Mouse (Mus musculus) myocyte (in vitro differentiated cells): ENCODE measurements around the gene Hsd17b1. TPM values are rescaled to one million over a fixed set of nuclear protein-coding genes. Genes with fewer than 3 reads are reported as not detected.

Experiments used
- H3K27me3 ChIP-seq: one replicate; pipeline ENCODE4 v1.6.1; 2011; ENCODE audit not compliant: control insufficient read depth, insufficient read depth, insufficient read length
- H3K36me3 ChIP-seq: one replicate; pipeline ENCODE4 v1.6.1; 2011; ENCODE audit not compliant: control insufficient read depth, insufficient read depth
- H3K4me2 ChIP-seq: one replicate; pipeline ENCODE4 v1.6.1; 2011; ENCODE audit warnings: low read depth, control low read depth
- H3K4me3 ChIP-seq: one replicate; pipeline ENCODE4 v1.5.1; 2011; ENCODE audit warnings: mild to moderate bottlenecking, control low read depth, moderate library complexity
- H3K79me2 ChIP-seq: one replicate; pipeline ENCODE4 v1.6.1; 2011; ENCODE audit not compliant: control insufficient read depth, insufficient read depth
- H3ac ChIP-seq: one replicate; pipeline ENCODE4 v1.6.1; 2011; ENCODE audit not compliant: control insufficient read depth, insufficient read length
- CEBPB ChIP-seq: IDR thresholded peaks from 2 replicates; pipeline ENCODE4 v1.6.1; 2011; ENCODE audit warnings: mild to moderate bottlenecking, moderate library complexity; ENCODE audit not compliant: poor library complexity, insufficient read depth, severe bottlenecking
- E2F4 ChIP-seq: IDR thresholded peaks from one replicate; pipeline ENCODE4 v1.6.1; 2011; ENCODE audit warnings: mild to moderate bottlenecking, control low read depth, moderate library complexity; ENCODE audit not compliant: insufficient read depth
- MAX ChIP-seq: IDR thresholded peaks from one replicate; pipeline ENCODE4 v1.6.1; 2011; ENCODE audit warnings: low read depth, mild to moderate bottlenecking, control low read depth
- MYOD1 ChIP-seq, 3 experiments: IDR thresholded peaks; one replicate each; pipeline ENCODE4 v1.6.1; 2011; ENCODE audit warnings: control low read depth in 2 of 3, low read depth in 2 of 3, mild to moderate bottlenecking in 2 of 3, moderate library complexity in 1 of 3; ENCODE audit not compliant: insufficient read length in 2 of 3, control insufficient read depth in 1 of 3
- MYOG ChIP-seq, 3 experiments: IDR thresholded peaks; one replicate each; pipeline ENCODE4 v1.6.1; 2011; ENCODE audit warnings: control low read depth in 2 of 3, low read depth in 2 of 3, mild to moderate bottlenecking in 2 of 3; ENCODE audit not compliant: insufficient read length in 2 of 3, control insufficient read depth in 1 of 3, insufficient read depth in 1 of 3
- POLR2A ChIP-seq: IDR thresholded peaks from one replicate; pipeline ENCODE4 v1.6.1; 2011; ENCODE audit warnings: low read depth, mild to moderate bottlenecking, control low read depth, moderate library complexity; ENCODE audit not compliant: insufficient read length
- POLR2AphosphoS2 ChIP-seq: IDR thresholded peaks from one replicate; pipeline ENCODE4 v1.6.1; 2011; ENCODE audit warnings: low read depth, control low read depth; ENCODE audit not compliant: insufficient read length
- REST ChIP-seq: IDR thresholded peaks from one replicate; pipeline ENCODE4 v1.6.1; 2011; ENCODE audit warnings: mild to moderate bottlenecking, control low read depth, moderate library complexity; ENCODE audit not compliant: insufficient read depth, insufficient read length
- SRF ChIP-seq: IDR thresholded peaks from one replicate; pipeline ENCODE4 v1.6.1; 2011; ENCODE audit warnings: low read depth; ENCODE audit not compliant: control insufficient read depth, insufficient read length
- TCF12 ChIP-seq: IDR thresholded peaks from one replicate; pipeline ENCODE4 v1.6.1; 2011; ENCODE audit warnings: mild to moderate bottlenecking, control low read depth; ENCODE audit not compliant: poor library complexity, insufficient read depth, severe bottlenecking
- TCF3 ChIP-seq: IDR thresholded peaks from one replicate; pipeline ENCODE4 v1.6.1; 2011; ENCODE audit warnings: low read depth, control low read depth; ENCODE audit not compliant: insufficient read length
- USF1 ChIP-seq: IDR thresholded peaks from one replicate; pipeline ENCODE4 v1.6.1; 2011; ENCODE audit warnings: low read depth, mild to moderate bottlenecking, control low read depth, moderate library complexity
- polyA plus RNA-seq: library from polyadenylated mRNA; unstranded; fragments of >200 nt; fragmentation: generic; extraction: Trizol; gene quantifications from one replicate; pipeline ENCODE4 v1.2.1, GENCODE M21; 2012; ENCODE audit warnings: missing spikeins

Hsd17b1 gene
- polyA plus RNA-seq, 1 experiment, result 0.49 TPM

DNA sequence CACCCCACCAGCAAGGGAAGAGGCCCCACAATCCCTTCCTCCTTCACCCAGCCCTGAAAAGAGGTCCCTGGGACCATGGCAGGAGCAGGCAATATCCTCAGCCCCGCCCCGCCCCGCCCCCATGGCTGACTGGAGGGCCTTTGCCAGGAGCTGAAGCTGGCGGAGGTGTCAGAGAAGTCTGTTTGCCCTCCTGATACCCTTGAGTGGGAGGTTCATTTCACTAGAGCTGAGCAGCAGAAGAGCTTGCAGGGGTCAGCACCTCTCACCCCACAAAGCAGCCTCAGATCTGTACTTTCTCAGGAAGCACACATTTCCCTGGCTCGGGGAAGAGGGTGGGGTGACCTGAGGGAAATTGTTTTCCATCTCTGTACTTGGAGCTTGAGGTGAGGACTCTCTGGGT is 19.5 kb upstream of the Hsd17b1 start:
- Histone ChIP-seq H3K36me3 (peaks cover 7% of the 10 kb centered on the region), H3ac (no peak overlapping the region), H3K27me3 (no peaks in the 10 kb centered on the region), H3K4me3 (no peak overlapping the region), H3K79me2 (no peaks in the 10 kb centered on the region), H3K4me2 (no peak overlapping the region)
- no peak for TF ChIP-seq CEBPB
- TF ChIP-seq MYOG (IDR thresholded peaks at IDR 0.05; ENCODE audit: control insufficient read depth in 1 of 3, insufficient read depth in 1 of 3, insufficient read length in 2 of 3, low read depth in 2 of 3), result no peak
- TF ChIP-seq SRF, result no peak
- TF ChIP-seq E2F4, result no peak
- no peak for TF ChIP-seq TCF12
- no peak for TF ChIP-seq POLR2A
- TF ChIP-seq MAX, result no peak
- TF ChIP-seq REST, result no peak
- TF ChIP-seq USF1, result no peak
- no peak for TF ChIP-seq MYOD1 (IDR thresholded peaks at IDR 0.05; ENCODE audit: control insufficient read depth in 1 of 3, insufficient read length in 2 of 3, low read depth in 2 of 3)
- TF ChIP-seq TCF3, result no peak
- no peak for TF ChIP-seq POLR2AphosphoS2

DNA sequence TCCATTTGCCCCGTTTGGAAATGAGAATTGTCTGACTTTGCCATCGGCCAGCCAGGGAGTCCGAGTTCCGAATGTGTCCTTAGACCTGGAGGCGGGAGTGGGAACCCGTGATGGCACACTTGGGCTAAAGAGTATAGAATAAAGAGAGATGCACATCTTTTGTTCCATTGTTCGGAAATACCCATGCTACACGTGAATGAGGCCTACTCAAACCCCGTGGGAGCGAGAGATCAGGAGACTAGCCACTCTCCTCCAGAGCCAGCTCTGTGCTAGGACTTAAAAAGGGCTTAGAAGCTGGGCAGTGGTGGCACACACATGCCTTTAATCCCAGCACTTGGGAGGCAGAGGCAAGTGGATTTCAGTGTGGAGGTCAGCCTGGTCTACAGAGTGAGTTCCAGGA is 18.7 kb upstream of the Hsd17b1 start:
- no peak overlapping the region for H3K4me3 ChIP-seq
- H3K4me2 ChIP-seq, result no peak overlapping the region
- H3ac ChIP-seq, result no peak overlapping the region
- TF ChIP-seq TCF3, result no peak
- TF ChIP-seq CEBPB, result no peak
- H3K27me3 ChIP-seq, result no peaks in the 10 kb centered on the region
- H3K36me3 ChIP-seq, result no peaks in the 10 kb centered on the region
- H3K79me2 ChIP-seq, result no peaks in the 10 kb centered on the region

DNA sequence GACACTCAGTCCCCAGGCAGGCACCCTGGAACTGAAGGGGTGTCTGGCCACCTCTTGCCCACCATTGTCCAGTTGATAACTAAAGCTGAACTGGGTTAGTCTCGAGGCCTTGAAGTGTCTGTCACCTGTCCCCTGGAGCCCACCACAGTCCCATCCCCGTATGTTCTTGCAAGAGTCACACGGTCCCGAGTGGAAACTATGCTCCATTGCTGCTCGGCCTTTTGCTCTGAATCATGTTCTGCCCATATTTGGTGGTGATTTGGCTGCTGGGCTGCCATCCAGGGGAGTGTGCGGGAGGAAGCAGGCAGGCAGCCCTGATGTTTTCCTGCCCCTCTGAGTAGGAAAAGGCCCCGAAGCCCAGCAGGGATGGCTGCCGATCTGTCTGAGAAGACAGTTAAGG is 18.1 kb upstream of the Hsd17b1 start:
- no peaks in the 10 kb centered on the region for H3K27me3 ChIP-seq
- no peaks in the 10 kb centered on the region for H3K79me2 ChIP-seq
- TF ChIP-seq TCF3 (no peak), SRF (peak; percentile 98), POLR2AphosphoS2 (no peak), CEBPB (no peak)
- no peak overlapping the region for H3ac ChIP-seq
- peak overlapping the region; percentile 69 for H3K4me2 ChIP-seq
- no peaks in the 10 kb centered on the region for H3K36me3 ChIP-seq
- no peak overlapping the region for H3K4me3 ChIP-seq

DNA sequence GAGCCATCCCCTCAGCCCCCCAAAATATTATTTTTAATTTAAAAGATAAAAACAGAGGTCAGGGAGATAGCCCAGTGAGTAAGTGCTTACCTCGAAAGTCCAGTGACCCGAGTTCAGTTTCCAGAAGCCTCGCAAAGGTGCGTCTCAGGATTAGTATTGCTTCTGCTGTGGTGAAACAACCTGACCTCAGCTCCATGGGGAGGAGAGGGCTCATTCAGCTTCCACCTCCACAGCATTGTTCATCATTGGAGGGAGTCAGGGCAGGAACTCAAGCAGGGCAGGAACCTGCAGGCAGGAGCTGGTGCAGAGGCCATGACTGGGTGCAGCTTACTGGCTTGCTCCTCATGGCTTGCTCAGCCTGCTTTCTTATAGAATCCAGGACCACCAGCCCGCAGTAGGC is 17.2 kb upstream of the Hsd17b1 start:
- Histone ChIP-seq H3K4me3 (no peak overlapping the region), H3ac (no peak overlapping the region), H3K27me3 (no peaks in the 10 kb centered on the region)

DNA sequence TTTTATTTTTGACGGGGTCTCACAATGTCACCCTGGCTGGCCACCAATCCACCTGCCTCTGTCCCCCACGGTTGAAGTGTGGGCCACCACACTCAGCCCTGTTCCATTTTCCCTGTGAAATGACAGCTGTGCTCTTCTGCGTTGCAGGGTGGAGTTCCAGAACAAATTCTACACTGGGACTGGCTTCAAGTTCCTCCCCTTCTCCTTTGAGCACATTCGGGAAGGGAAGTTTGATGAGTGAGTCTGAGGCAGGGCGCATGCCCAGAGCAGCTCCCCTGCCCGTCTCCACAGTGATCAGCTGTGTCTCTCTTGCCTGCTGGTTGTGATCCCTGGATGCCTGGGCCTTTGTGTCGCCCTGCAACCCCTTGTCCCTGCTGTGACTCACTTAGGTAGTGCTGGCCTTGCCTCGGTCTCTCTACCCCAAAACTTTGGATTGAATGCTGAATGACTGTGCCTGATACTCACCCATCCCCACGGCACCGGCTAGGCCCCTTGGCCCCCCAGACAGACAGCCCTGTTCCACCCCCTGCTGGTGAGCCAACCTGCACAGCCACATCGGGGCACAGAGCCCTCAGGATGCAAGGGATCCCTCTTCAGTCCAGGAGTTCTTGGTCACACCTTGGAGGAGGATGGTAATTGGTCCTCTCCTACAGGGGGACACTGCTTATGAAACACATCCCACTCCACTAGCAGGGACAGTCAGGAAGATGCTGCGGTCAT is 15.9 kb upstream of the Hsd17b1 start:
- H3ac ChIP-seq, result peak overlapping the region; percentile 7
- TF ChIP-seq TCF3 (no peak), USF1 (no peak), CEBPB (no peak), SRF (no peak), MYOG (IDR thresholded peaks at IDR 0.05; ENCODE audit: control insufficient read depth in 1 of 3, insufficient read depth in 1 of 3, insufficient read length in 2 of 3, low read depth in 2 of 3) (peak in 2 of 3 experiments; percentile 52 to 64), POLR2AphosphoS2 (peak; percentile 43), MAX (no peak), MYOD1 (IDR thresholded peaks at IDR 0.05; ENCODE audit: control insufficient read depth in 1 of 3, insufficient read length in 2 of 3, low read depth in 2 of 3) (peak in 2 of 3 experiments; percentile 5 to 68), E2F4 (no peak), POLR2A (peak; percentile 52), REST (no peak), TCF12 (peak; percentile 30)
- H3K4me3 ChIP-seq, result no peak overlapping the region
- no peaks in the 10 kb centered on the region for H3K36me3 ChIP-seq
- no peaks in the 10 kb centered on the region for H3K27me3 ChIP-seq
- peak overlapping the region; percentile 3 for H3K4me2 ChIP-seq
- H3K79me2 ChIP-seq, result no peaks in the 10 kb centered on the region

More for the DNA sequence above, 17.2 kb upstream of the Hsd17b1 start:
- Histone ChIP-seq H3K79me2 (no peaks in the 10 kb centered on the region), H3K4me2 (no peak overlapping the region), H3K36me3 (no peaks in the 10 kb centered on the region)
- TF ChIP-seq SRF (no peak), POLR2A (no peak), MYOD1 (IDR thresholded peaks at IDR 0.05; ENCODE audit: control insufficient read depth in 1 of 3, insufficient read length in 2 of 3, low read depth in 2 of 3) (no peak), USF1 (no peak), MAX (no peak), MYOG (IDR thresholded peaks at IDR 0.05; ENCODE audit: control insufficient read depth in 1 of 3, insufficient read depth in 1 of 3, insufficient read length in 2 of 3, low read depth in 2 of 3) (no peak), TCF3 (no peak), E2F4 (no peak), CEBPB (no peak), TCF12 (no peak), POLR2AphosphoS2 (no peak), REST (no peak)
